Mouse (Mus musculus) small intestine, adult 2 months (tissue): Measurements from ENCODE around the gene Actn2. TPM values are rescaled to one million over a fixed set of nuclear protein-coding genes. Genes with fewer than 3 reads are reported as not detected.

Source experiments
- H3K27ac ChIP-seq: fragments of 200-500 bp; 2 replicates; pipeline ENCODE4 v1.5.1; 2012; ENCODE audit warnings: low read depth, low read length, control low read depth, inconsistent platforms; ENCODE audit not compliant: insufficient read depth
- H3K27me3 ChIP-seq: fragments of 200-500 bp; 2 replicates; pipeline ENCODE4 v1.6.1; 2012; ENCODE audit warnings: mild to moderate bottlenecking, moderate library complexity, low read length, inconsistent platforms; ENCODE audit not compliant: control insufficient read depth, insufficient read depth
- H3K36me3 ChIP-seq: fragments of 200-500 bp; 2 replicates; pipeline ENCODE4 v1.6.1; 2012; ENCODE audit warnings: mild to moderate bottlenecking, low read length, control low read depth, inconsistent platforms; ENCODE audit not compliant: control insufficient read depth, insufficient read depth
- H3K4me1 ChIP-seq: fragments of 200-500 bp; 2 replicates; pipeline ENCODE4 v1.6.1; 2012; ENCODE audit warnings: low read length, inconsistent platforms, mixed read lengths; ENCODE audit not compliant: control insufficient read depth, insufficient read depth, insufficient read length
- H3K4me3 ChIP-seq: fragments of 200-500 bp; 2 replicates; pipeline ENCODE4 v1.5.1; 2012; ENCODE audit warnings: low read depth, mild to moderate bottlenecking, control low read depth, inconsistent platforms, low read length, moderate library complexity
- CTCF ChIP-seq: fragments of 200-500 bp; IDR thresholded peaks from 2 replicates; pipeline ENCODE4 v1.5.1; 2012; ENCODE audit warnings: low read depth, mild to moderate bottlenecking, control low read depth, inconsistent platforms, low read length, moderate library complexity, mixed read lengths; ENCODE audit not compliant: insufficient replicate concordance, insufficient read length; ENCODE audit errors: extremely low read depth
- POLR2A ChIP-seq: fragments of 200-500 bp; IDR thresholded peaks from 2 replicates; pipeline ENCODE4 v1.6.1; 2012; ENCODE audit warnings: low read depth, mild to moderate bottlenecking, control low read depth, inconsistent platforms, low read length, moderate library complexity
- WGBS: fragments of 180-500 bp; shearing (Covaris S2); methylation state at CpG from one replicate; pipeline ENCODE4 v1.1.7; 2018; 5-methylcytosine and 5-hydroxymethylcytosine counted together
- polyA plus RNA-seq: library from polyadenylated mRNA; depleted of rRNA; stranded (reverse); fragments of >200 nt; gene quantifications from 2 replicates; pipeline ENCODE4 v1.2.3, GENCODE M21; 2012

Gene Actn2
- polyA plus RNA-seq, 1 experiment, result 6.9 TPM

GRCm38 (mm10) chr13:12256871-12257390 lies 83.6 kb downstream of the Actn2 start:
- H3K27ac ChIP-seq, result no peak overlapping the region

DNA sequence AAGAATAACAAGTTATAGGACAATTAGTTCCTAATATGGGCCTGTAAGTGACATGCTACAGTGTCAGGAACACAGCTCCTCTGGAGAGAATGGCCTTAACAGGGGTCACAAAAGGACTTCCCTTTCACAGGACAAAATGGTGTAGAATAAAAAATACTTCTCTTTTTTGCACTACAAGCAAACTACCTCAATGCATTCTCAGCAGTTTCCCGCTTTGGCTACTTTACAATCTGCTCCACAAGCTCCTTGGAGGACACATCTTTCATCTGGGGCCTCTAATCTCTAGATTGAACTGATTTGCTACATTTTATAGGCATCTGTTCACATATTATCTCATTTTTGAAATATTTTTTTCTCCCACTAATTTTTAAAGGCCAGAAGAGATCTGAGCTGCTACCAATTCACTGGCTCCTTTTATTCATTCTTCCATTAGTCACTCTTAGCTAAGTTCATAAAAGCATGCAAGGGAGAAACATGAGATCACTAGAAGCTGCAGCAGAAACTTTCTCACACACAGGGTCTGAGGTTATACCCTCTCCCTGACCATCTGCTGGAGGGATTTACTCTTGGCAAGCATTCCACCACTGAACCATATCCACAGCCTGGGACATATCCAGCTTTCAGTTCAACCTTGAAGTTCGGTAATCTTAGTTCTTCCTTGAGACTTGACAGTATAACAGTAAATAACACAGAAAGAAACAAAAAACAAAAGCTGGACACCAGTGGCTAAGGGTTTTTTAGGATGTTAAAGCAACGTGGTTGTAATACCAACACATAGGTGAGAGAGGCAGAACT lies 84.5 kb downstream of the Actn2 start:
- 0 out of 2 replicates have a peak, but pooled peaks cover 2% of the 10 kb centered on the region for H3K36me3 ChIP-seq
- H3K27ac ChIP-seq, result no peak overlapping the region
- H3K4me3 ChIP-seq, result no peak overlapping the region
- TF ChIP-seq POLR2A, result no peak
- TF ChIP-seq CTCF, result no peak
- no peaks in the 10 kb centered on the region for H3K27me3 ChIP-seq
- H3K4me1 ChIP-seq, result no peaks in the 10 kb centered on the region
- WGBS, result 57% methylated on average over 3 of the region's 3 CpGs

More at GRCm38 (mm10) chr13:12256871-12257390, 83.6 kb downstream of the Actn2 start:
- Histone ChIP-seq H3K4me1 (no peaks in the 10 kb centered on the region), H3K36me3 (no peaks in the 10 kb centered on the region), H3K4me3 (peak overlapping the region; percentile 88), H3K27me3 (no peaks in the 10 kb centered on the region)
- TF ChIP-seq CTCF, result no peak
- no peak for TF ChIP-seq POLR2A
- WGBS, result 16% methylated on average over 10 of the region's 10 CpGs

DNA sequence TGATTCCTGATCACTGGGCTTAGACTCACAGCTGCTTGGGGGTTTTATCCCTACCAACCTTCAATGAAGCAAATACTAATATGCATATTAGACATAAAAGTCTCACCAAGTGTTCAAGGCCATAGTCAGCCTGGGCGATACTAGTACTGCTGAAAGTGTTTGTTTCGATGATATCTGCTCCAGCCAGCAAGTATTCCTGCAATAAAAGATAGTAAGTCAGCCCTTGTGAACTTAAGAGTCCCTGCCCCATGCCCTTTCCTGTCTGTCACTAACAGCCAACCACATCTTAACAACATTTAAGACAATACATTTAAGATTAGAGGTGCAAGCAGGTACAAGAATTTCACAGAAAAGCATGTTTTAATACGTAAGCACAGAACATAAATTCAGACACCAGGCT lies 90.1 kb downstream of the Actn2 start:
- Histone ChIP-seq H3K27ac (no peak overlapping the region), H3K27me3 (no peaks in the 10 kb centered on the region), H3K36me3 (peaks cover 7% of the 10 kb centered on the region), H3K4me1 (no peaks in the 10 kb centered on the region), H3K4me3 (no peak overlapping the region)
- TF ChIP-seq POLR2A, result no peak
- TF ChIP-seq CTCF, result no peak
- 93% methylated on average over 3 of the region's 3 CpGs for WGBS

- 84% methylated on average over 8 of the region's 8 CpGs for WGBS
- Histone ChIP-seq H3K36me3 (peaks cover 8% of the 10 kb centered on the region), H3K4me3 (no peak overlapping the region)
Measured at GRCm38 (mm10) chr13:12249195-12249898, 91.2 kb downstream of the Actn2 start.

GRCm38 (mm10) chr13:12245938-12246337 lies 94.6 kb downstream of the Actn2 start:
- Histone ChIP-seq H3K27ac (no peak overlapping the region), H3K4me1 (no peaks in the 10 kb centered on the region), H3K36me3 (peaks cover 14% of the 10 kb centered on the region), H3K27me3 (no peaks in the 10 kb centered on the region), H3K4me3 (no peak overlapping the region)
- 94% methylated on average over 2 of the region's 2 CpGs for WGBS
- TF ChIP-seq CTCF (no peak), POLR2A (no peak)

More at GRCm38 (mm10) chr13:12249195-12249898, 91.2 kb downstream of the Actn2 start:
- H3K27ac ChIP-seq, result no peak overlapping the region
- TF ChIP-seq CTCF, result no peak
- TF ChIP-seq POLR2A, result no peak
- no peaks in the 10 kb centered on the region for H3K27me3 ChIP-seq
- no peaks in the 10 kb centered on the region for H3K4me1 ChIP-seq

DNA sequence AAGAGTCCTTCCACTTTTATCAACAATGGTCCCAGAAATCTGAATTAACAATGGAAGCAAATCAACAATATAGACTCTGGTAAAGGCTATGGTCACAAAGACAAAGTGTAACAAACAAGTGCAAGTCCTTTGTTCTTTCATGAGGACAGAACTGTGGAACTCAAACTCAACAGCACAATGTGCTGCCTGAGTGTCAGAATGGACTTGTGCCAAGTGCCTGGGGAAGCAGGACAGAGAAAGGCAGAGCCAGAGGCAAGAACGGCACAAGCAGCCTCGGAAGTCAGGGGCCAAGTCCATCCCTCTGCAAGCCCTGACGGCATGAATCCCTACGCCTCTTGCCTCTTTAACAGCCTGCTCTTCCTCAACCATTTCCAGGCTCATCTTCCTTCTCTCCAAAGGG lies 96.6 kb downstream of the Actn2 start:
- TF ChIP-seq POLR2A, result no peak
- no peak for TF ChIP-seq CTCF
- Histone ChIP-seq H3K36me3 (peaks cover 18% of the 10 kb centered on the region), H3K27me3 (no peaks in the 10 kb centered on the region), H3K4me1 (no peaks in the 10 kb centered on the region), H3K4me3 (no peak overlapping the region), H3K27ac (no peak overlapping the region)
- 89% methylated on average over 4 of the region's 4 CpGs for WGBS

DNA sequence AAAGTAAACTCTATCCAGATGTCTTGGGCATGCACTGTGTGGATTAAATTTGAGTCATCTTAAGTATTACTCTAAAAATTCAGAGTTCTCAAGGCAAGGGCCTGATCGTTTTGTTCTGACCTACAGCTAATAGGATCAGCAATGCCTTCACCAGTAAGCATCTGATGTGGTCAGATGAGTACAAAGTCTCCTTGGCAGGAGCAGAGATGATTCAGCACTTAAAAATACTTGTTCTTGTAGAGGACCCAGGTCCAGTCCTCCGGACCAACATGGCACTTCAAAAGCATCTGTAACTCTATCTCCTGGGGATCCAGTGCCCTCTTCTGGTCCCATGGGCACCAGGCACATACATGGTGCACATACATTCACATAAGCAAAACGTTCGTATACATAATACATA lies 108.4 kb downstream of the Actn2 start:
- TF ChIP-seq CTCF (no peak), POLR2A (no peak)
- peaks cover 7% of the 10 kb centered on the region for H3K36me3 ChIP-seq
- no peak overlapping the region for H3K4me3 ChIP-seq
- no peaks in the 10 kb centered on the region for H3K27me3 ChIP-seq
- no peaks in the 10 kb centered on the region for H3K4me1 ChIP-seq
- no peak overlapping the region for H3K27ac ChIP-seq
- 86% methylated on average over 4 of the region's 4 CpGs for WGBS
